22 mouse cellular contexts compared by ENCODE assay signal in genomic region chr15:32607236-32607635, GRCm38 (mm10).
DNase-seq lines count a peak whose midpoint lies in the region; ATAC-seq lines count a peak whose summit lies in the region.
"Had no signal": no experiment of that assay in that cellular context is flagged by ENCODE, and none has a peak within 500 bp of the region (broad histone marks: within the 10 kb centered on the region; RNA-seq: fewer than 3 reads in every experiment).

No protein-coding gene starts in this region.

- H3K9ac ChIP-seq in midbrain, embryonic 11.5 days (ENCODE audit: low read length) = no peak overlapping the region
- no peak overlapping the region for H3K9ac ChIP-seq in midbrain, embryonic 16.5 days (ENCODE audit: low read depth, low read length)
- H3K9ac ChIP-seq in forebrain, embryonic 15.5 days (replicated peaks) = no peak overlapping the region
- H3K9ac ChIP-seq: embryonic facial prominence, embryonic 12.5 days; hindbrain, embryonic 13.5 days; kidney, embryonic 15.5 days; limb, embryonic 15.5 days; liver, embryonic 14.5 days; lung, embryonic 14.5 days; neural tube, embryonic 12.5 days had no signal

- no peak overlapping the region for H3K4me3 ChIP-seq in midbrain, embryonic 11.5 days (ENCODE audit: low read depth, low read length)
- H3K4me3 ChIP-seq in midbrain, embryonic 16.5 days (ENCODE audit: low read depth, low read length) = no peak overlapping the region
- H3K4me3 ChIP-seq in forebrain, embryonic 15.5 days = no peak overlapping the region
- H3K4me3 ChIP-seq: embryonic facial prominence, embryonic 12.5 days; hindbrain, embryonic 13.5 days; kidney, embryonic 15.5 days; limb, embryonic 15.5 days; megakaryocyte, embryonic 14.5 days; neural tube, embryonic 12.5 days had no signal

- no peak for ATAC-seq in midbrain, embryonic 11.5 days (ENCODE audit: low FRiP score)
- no peak for ATAC-seq in midbrain, embryonic 16.5 days
- no peak for ATAC-seq in megakaryocyte progenitor cell, adult 5-6 weeks (replicated peaks; ENCODE audit: poor library complexity)
- ATAC-seq in forebrain, embryonic 15.5 days (replicated peaks) = no peak

- no peaks in the 10 kb centered on the region for H3K27me3 ChIP-seq in midbrain, embryonic 11.5 days (ENCODE audit: control insufficient read depth, insufficient read depth, low read length)
- H3K27me3 ChIP-seq in midbrain, embryonic 16.5 days (ENCODE audit: control insufficient read depth, insufficient read depth, low read depth, low read length) = no peaks in the 10 kb centered on the region
- no peaks in the 10 kb centered on the region for H3K27me3 ChIP-seq in forebrain, embryonic 15.5 days
- H3K27me3 ChIP-seq: embryonic facial prominence, embryonic 12.5 days; hindbrain, embryonic 13.5 days; kidney, embryonic 15.5 days; limb, embryonic 15.5 days; megakaryocyte, embryonic 14.5 days; neural tube, embryonic 12.5 days had no signal

- DNase-seq in adrenal gland, adult (ENCODE audit: inconsistent age in 2 of 2, low spot score in 1 of 2) = peak; percentile 62 to 83
- DNase-seq in adrenal gland, adult 18-20 months (ENCODE audit: low spot score in 2 of 2) = no peak
- peak; percentile 66 for DNase-seq in midbrain, embryonic 11.5 days (ENCODE audit: low spot score, missing footprints)
- peak; percentile 61 for DNase-seq in adrenal gland, postnatal 14 days
- DNase-seq in cerebellum, postnatal 36 days = peak; percentile 19 to 39
- DNase-seq: kidney, adult 11 months; kidney, postnatal 36 days; left cerebral cortex, postnatal 4 days; lung, embryonic 14.5 days; midbrain, embryonic 14.5 days; right cerebral cortex, postnatal 14 days; spleen, adult 18-20 months had no signal

- H3K36me3 ChIP-seq in midbrain, embryonic 11.5 days (ENCODE audit: control insufficient read depth, insufficient read depth, low read length) = no peaks in the 10 kb centered on the region
- no peaks in the 10 kb centered on the region for H3K36me3 ChIP-seq in midbrain, embryonic 16.5 days (ENCODE audit: control insufficient read depth, insufficient read depth, low read length)
- no peaks in the 10 kb centered on the region for H3K36me3 ChIP-seq in forebrain, embryonic 15.5 days
- H3K36me3 ChIP-seq: hindbrain, embryonic 13.5 days; neural tube, embryonic 12.5 days had no signal

- WGBS in midbrain, embryonic 11.5 days = 89% methylated on average over 3 of the region's 3 CpGs
- whole genome bisulfite sequencing in midbrain, embryonic 16.5 days = 88% methylated on average over 3 of the region's 3 CpGs
- WGBS in forebrain, embryonic 15.5 days = 89% methylated on average over 3 of the region's 3 CpGs

- H3K4me1 ChIP-seq in midbrain, embryonic 11.5 days (ENCODE audit: control insufficient read depth, insufficient read depth, low read length) = no peaks in the 10 kb centered on the region
- no peaks in the 10 kb centered on the region for H3K4me1 ChIP-seq in midbrain, embryonic 16.5 days (ENCODE audit: control insufficient read depth, insufficient read depth, low read length)
- H3K4me1 ChIP-seq in forebrain, embryonic 15.5 days = no peaks in the 10 kb centered on the region
- H3K4me1 ChIP-seq: embryonic facial prominence, embryonic 12.5 days; hindbrain, embryonic 13.5 days; kidney, embryonic 15.5 days; limb, embryonic 15.5 days; megakaryocyte, embryonic 14.5 days; neural tube, embryonic 12.5 days had no signal

- no peak overlapping the region for H3K4me2 ChIP-seq in midbrain, embryonic 11.5 days
- no peak overlapping the region for H3K4me2 ChIP-seq in midbrain, embryonic 16.5 days (ENCODE audit: low read length)
- no peak overlapping the region for H3K4me2 ChIP-seq in forebrain, embryonic 15.5 days (replicated peaks)
- H3K4me2 ChIP-seq: embryonic facial prominence, embryonic 12.5 days; hindbrain, embryonic 13.5 days; kidney, embryonic 15.5 days; limb, embryonic 15.5 days; lung, embryonic 14.5 days; neural tube, embryonic 12.5 days had no signal

- no peaks in the 10 kb centered on the region for H3K9me3 ChIP-seq in midbrain, embryonic 11.5 days (ENCODE audit: control insufficient read depth, low read length)
- no peaks in the 10 kb centered on the region for H3K9me3 ChIP-seq in midbrain, embryonic 16.5 days (replicated peaks; ENCODE audit: control insufficient read depth, low read length, poor library complexity, severe bottlenecking)
- no peaks in the 10 kb centered on the region for H3K9me3 ChIP-seq in forebrain, embryonic 15.5 days
- H3K9me3 ChIP-seq: embryonic facial prominence, embryonic 12.5 days; hindbrain, embryonic 13.5 days; kidney, embryonic 15.5 days; limb, embryonic 15.5 days; megakaryocyte, embryonic 14.5 days; neural tube, embryonic 12.5 days had no signal

- H3K27ac ChIP-seq in midbrain, embryonic 11.5 days (ENCODE audit: low read depth, low read length) = no peak overlapping the region
- no peak overlapping the region for H3K27ac ChIP-seq in midbrain, embryonic 16.5 days (ENCODE audit: low read length)
- H3K27ac ChIP-seq in forebrain, embryonic 15.5 days (replicated peaks) = no peak overlapping the region
- H3K27ac ChIP-seq: embryonic facial prominence, embryonic 12.5 days; hindbrain, embryonic 13.5 days; kidney, embryonic 15.5 days; limb, embryonic 15.5 days; liver, embryonic 14.5 days; neural tube, embryonic 12.5 days had no signal

Comparison
In these comparisons a context has a peak if more than half of its experiments do, and no peak if none do; other contexts are left out.
1. DNase-seq: peak in adrenal gland, adult (2 of 2), midbrain, embryonic 11.5 days (single experiment), adrenal gland, postnatal 14 days (single experiment) and cerebellum, postnatal 36 days (2 of 2); none in adrenal gland, adult 18-20 months (0 of 2).